12 mouse cellular contexts compared by ENCODE assay signal in genomic region chr8:123135806-123136205, GRCm38 (mm10). TPM values are rescaled to one million over a fixed set of nuclear protein-coding genes. Genes with fewer than 3 reads are reported as not detected.
DNase-seq lines count a peak whose midpoint lies in the region; ATAC-seq and TF ChIP-seq lines count a peak whose summit lies in the region.
"Had no signal": no experiment of that assay in that cellular context is flagged by ENCODE, and none has a peak within 500 bp of the region (broad histone marks: within the 10 kb centered on the region; RNA-seq: fewer than 3 reads in every experiment).

No protein-coding gene starts in this region.

- peak overlapping the region; percentile 5; the same call in 1 of the 2 replicates for H3K27ac ChIP-seq in heart, adult 2 months
- H3K27ac ChIP-seq in embryonic facial prominence, embryonic 10.5 days (replicated peaks), result peak overlapping the region; percentile 57
- peak overlapping the region; percentile 62 for H3K27ac ChIP-seq in hindbrain, embryonic 11.5 days (ENCODE audit: low read depth, low read length)
- H3K27ac ChIP-seq in midbrain, embryonic 15.5 days, result peak overlapping the region; percentile 80
- H3K27ac ChIP-seq: limb, embryonic 12.5 days; lung, embryonic 15.5 days had no signal

- H3K4me1 ChIP-seq in heart, adult 2 months (ENCODE audit: control insufficient read depth, insufficient read depth, low read length), result peaks cover 6% of the 10 kb centered on the region; the same call in 1 of the 2 replicates
- H3K4me1 ChIP-seq in embryonic facial prominence, embryonic 10.5 days, result peaks cover 48% of the 10 kb centered on the region
- peaks cover 3% of the 10 kb centered on the region; the same call in 1 of the 2 replicates for H3K4me1 ChIP-seq in hindbrain, embryonic 11.5 days (replicated peaks; ENCODE audit: control insufficient read depth, insufficient read depth, low read length)
- peaks cover 29% of the 10 kb centered on the region for H3K4me1 ChIP-seq in midbrain, embryonic 15.5 days

- TF ChIP-seq EP300 in heart, adult 2 months (IDR thresholded peaks at IDR 0.05; ENCODE audit: insufficient read depth, low read depth, low read length), result no peak

- ATAC-seq in hindbrain, embryonic 11.5 days (ENCODE audit: low FRiP score), result no peak
- peak; percentile 37; the same call in 1 of the 2 replicates for ATAC-seq in midbrain, embryonic 15.5 days (replicated peaks)
- no peak for ATAC-seq in cerebellum, adult (ENCODE audit: insufficient number of reproducible peaks, low FRiP score, low TSS enrichment)
- ATAC-seq: inflammation-experienced regulatory T-cells, adult 6 months had no signal

- H3K9me3 ChIP-seq in embryonic facial prominence, embryonic 10.5 days, result peaks cover 4% of the 10 kb centered on the region; the same call in 1 of the 2 replicates
- H3K9me3 ChIP-seq in hindbrain, embryonic 11.5 days (ENCODE audit: control insufficient read depth, low read length), result no peaks in the 10 kb centered on the region
- no peaks in the 10 kb centered on the region for H3K9me3 ChIP-seq in midbrain, embryonic 15.5 days
- H3K9me3 ChIP-seq: lung, embryonic 15.5 days had no signal

- DNase-seq in heart, adult 2 months, result no peak
- no peak for DNase-seq in heart, adult 9 months (ENCODE audit: low spot score in 2 of 2)
- peak; percentile 40 for DNase-seq in embryonic facial prominence, embryonic 10.5 days (ENCODE audit: low spot score)
- DNase-seq in hindbrain, embryonic 11.5 days (ENCODE audit: low spot score), result no peak
- DNase-seq in left cerebral cortex, adult 8-10 months (ENCODE audit: low spot score in 2 of 2), result no peak
- DNase-seq in cerebellum, postnatal 14 days, result no peak

- intact Hi-C loops in heart, adult 2 months (cut with DNase I), result no loop called here

- H3K36me3 ChIP-seq in heart, adult 2 months (ENCODE audit: control insufficient read depth, insufficient read depth, low read length), result no peaks in the 10 kb centered on the region
- H3K36me3 ChIP-seq in embryonic facial prominence, embryonic 10.5 days (replicated peaks), result no peaks in the 10 kb centered on the region
- no peaks in the 10 kb centered on the region for H3K36me3 ChIP-seq in hindbrain, embryonic 11.5 days (ENCODE audit: control insufficient read depth, insufficient read depth, low read length)
- no peaks in the 10 kb centered on the region for H3K36me3 ChIP-seq in midbrain, embryonic 15.5 days (replicated peaks)
- H3K36me3 ChIP-seq: limb, embryonic 12.5 days; lung, embryonic 15.5 days had no signal

- H3K9ac ChIP-seq in heart, adult 2 months (ENCODE audit: low read depth, low read length), result no peak overlapping the region
- H3K9ac ChIP-seq in hindbrain, embryonic 11.5 days (ENCODE audit: low read depth, low read length), result no peak overlapping the region
- no peak overlapping the region for H3K9ac ChIP-seq in midbrain, embryonic 15.5 days
- H3K9ac ChIP-seq: limb, embryonic 12.5 days; lung, embryonic 15.5 days had no signal

- H3K27me3 ChIP-seq in heart, adult 2 months (ENCODE audit: control insufficient read depth, insufficient read depth, low read length), result no peaks in the 10 kb centered on the region
- no peaks in the 10 kb centered on the region for H3K27me3 ChIP-seq in embryonic facial prominence, embryonic 10.5 days (replicated peaks; ENCODE audit: low read depth, poor library complexity, severe bottlenecking)
- no peaks in the 10 kb centered on the region for H3K27me3 ChIP-seq in hindbrain, embryonic 11.5 days (ENCODE audit: control insufficient read depth, insufficient read depth, low read length)
- H3K27me3 ChIP-seq in midbrain, embryonic 15.5 days (replicated peaks), result no peaks in the 10 kb centered on the region
- H3K27me3 ChIP-seq: limb, embryonic 12.5 days; lung, embryonic 15.5 days had no signal

- TF ChIP-seq POLR2A in heart, adult 2 months (IDR thresholded peaks at IDR 0.05; ENCODE audit: insufficient read depth, low read depth, low read length), result no peak

- no peak overlapping the region for H3K4me2 ChIP-seq in hindbrain, embryonic 11.5 days (replicated peaks; ENCODE audit: low read depth, low read length)
- peak overlapping the region; percentile 14 for H3K4me2 ChIP-seq in midbrain, embryonic 15.5 days
- H3K4me2 ChIP-seq: limb, embryonic 12.5 days; lung, embryonic 15.5 days had no signal

- 59% methylated on average over 9 of the region's 9 CpGs for WGBS in heart, adult 2 months
- WGBS in embryonic facial prominence, embryonic 10.5 days, result 51% methylated on average over 9 of the region's 9 CpGs
- WGBS in hindbrain, embryonic 11.5 days, result 45% methylated on average over 9 of the region's 9 CpGs
- whole genome bisulfite sequencing in midbrain, embryonic 15.5 days, result 43% methylated on average over 9 of the region's 9 CpGs

- no peaks in the 10 kb centered on the region for H3K79me2 ChIP-seq in heart, adult 2 months (replicated peaks; ENCODE audit: control insufficient read depth, insufficient read depth, low read length)

- no peak for TF ChIP-seq CTCF in heart, adult 2 months (IDR thresholded peaks at IDR 0.05)

- no peak overlapping the region for H3K4me3 ChIP-seq in heart, adult 2 months
- no peak overlapping the region for H3K4me3 ChIP-seq in embryonic facial prominence, embryonic 10.5 days
- H3K4me3 ChIP-seq in hindbrain, embryonic 11.5 days (ENCODE audit: low read depth, low read length), result no peak overlapping the region
- peak overlapping the region; percentile 3; the same call in 1 of the 2 replicates for H3K4me3 ChIP-seq in midbrain, embryonic 15.5 days
- H3K4me3 ChIP-seq: limb, embryonic 12.5 days; lung, embryonic 15.5 days had no signal

RNA-seq across cellular contexts. Expression of gene Cpne7, which starts 18.6 kb away (rescaled TPM):
- total RNA-seq in heart, adult 2 months (2021), result under 1 TPM; 0.18 to 0.91 TPM
- polyA plus RNA-seq in heart, adult 2 months (2012; rRNA removed), result 0.91 and 1.7 TPM in 2 replicates
- 1.8 and 2.0 TPM in 2 replicates for polyA plus RNA-seq in embryonic facial prominence, embryonic 10.5 days (2016; fragmentation: Nextera tagmentation; extraction: Ambion mirVana)
- 0.10 and 0.45 TPM in 2 replicates for polyA plus RNA-seq in hindbrain, embryonic 11.5 days (2014; fragmentation: Nextera tagmentation; extraction: Ambion mirVana)
- polyA plus RNA-seq in midbrain, embryonic 15.5 days (2015; fragmentation: Nextera tagmentation; extraction: Ambion mirVana), result 8.1 TPM in 2 replicates
- 10 to 100 TPM; 46.8 to 60.2 (median 57.2) TPM for total RNA-seq in left cerebral cortex, adult 8-10 months (2022)

RNA-seq across cellular contexts. Expression of gene Sult5a1, which starts 22.3 kb away (rescaled TPM):
- under 1 TPM; 0.27 to 0.91 TPM for total RNA-seq in heart, adult 2 months (2021)
- 2.3 and 5.3 TPM in 2 replicates for polyA plus RNA-seq in heart, adult 2 months (2012; rRNA removed)
- 8.2 and 8.5 TPM in 2 replicates for polyA plus RNA-seq in embryonic facial prominence, embryonic 10.5 days (2016; fragmentation: Nextera tagmentation; extraction: Ambion mirVana)
- polyA plus RNA-seq in hindbrain, embryonic 11.5 days (2014; fragmentation: Nextera tagmentation; extraction: Ambion mirVana), result 4.8 and 5.5 TPM in 2 replicates
- polyA plus RNA-seq in midbrain, embryonic 15.5 days (2015; fragmentation: Nextera tagmentation; extraction: Ambion mirVana), result 1.6 and 2.1 TPM in 2 replicates
- under 1 TPM in 2 of 4 experiments, not detected in 2; 0.15 to 0.37 TPM for total RNA-seq in left cerebral cortex, adult 8-10 months (2022)

RNA-seq across cellular contexts. Expression of gene Rpl13, which starts 33.7 kb away (rescaled TPM):
- total RNA-seq in heart, adult 2 months (2021), result 100 to 1,000 TPM; 418 to 463 TPM
- 440 and 616 TPM in 2 replicates for polyA plus RNA-seq in heart, adult 2 months (2012; rRNA removed)
- polyA plus RNA-seq in embryonic facial prominence, embryonic 10.5 days (2016; fragmentation: Nextera tagmentation; extraction: Ambion mirVana), result 1,419 and 1,432 TPM in 2 replicates
- 1,308 and 1,334 TPM in 2 replicates for polyA plus RNA-seq in hindbrain, embryonic 11.5 days (2014; fragmentation: Nextera tagmentation; extraction: Ambion mirVana)
- 632 and 634 TPM in 2 replicates for polyA plus RNA-seq in midbrain, embryonic 15.5 days (2015; fragmentation: Nextera tagmentation; extraction: Ambion mirVana)
- total RNA-seq in left cerebral cortex, adult 8-10 months (2022), result 100 to 1,000 TPM; 401 to 484 (median 442) TPM

RNA-seq across cellular contexts. Expression of gene Dpep1, which starts 50.2 kb away (rescaled TPM):
- total RNA-seq in heart, adult 2 months (2021), result 10 to 100 TPM; 35.4 to 55.0 TPM
- 80.1 and 103 TPM in 2 replicates for polyA plus RNA-seq in heart, adult 2 months (2012; rRNA removed)
- 10.5 and 13.0 TPM in 2 replicates for polyA plus RNA-seq in embryonic facial prominence, embryonic 10.5 days (2016; fragmentation: Nextera tagmentation; extraction: Ambion mirVana)
- polyA plus RNA-seq in hindbrain, embryonic 11.5 days (2014; fragmentation: Nextera tagmentation; extraction: Ambion mirVana), result 0.43 and 0.85 TPM in 2 replicates
- 0.13 and 0.19 TPM in 2 replicates for polyA plus RNA-seq in midbrain, embryonic 15.5 days (2015; fragmentation: Nextera tagmentation; extraction: Ambion mirVana)
- total RNA-seq in left cerebral cortex, adult 8-10 months (2022), result under 1 TPM in 1 of 4 experiments, not detected in 3; 0.16 TPM
- total RNA-seq: ES-E14 had no signal
- polyA plus RNA-seq: inflammation-experienced regulatory T-cells, adult 6 months had no signal

Comparison
In these comparisons a context has a peak if more than half of its experiments do, and no peak if none do; other contexts are left out.
1. H3K27ac ChIP-seq: peak in every context shown above with its lines; median percentile 80 in midbrain, embryonic 15.5 days; 62 in hindbrain, embryonic 11.5 days; 57 in embryonic facial prominence, embryonic 10.5 days; 5 in heart, adult 2 months.